Mouse (Mus musculus) intestine, postnatal 0 days (tissue): Measurements from ENCODE around the gene Sesn1. TPM values are rescaled to one million over a fixed set of nuclear protein-coding genes. Genes with fewer than 3 reads are reported as not detected.

Experiments
- ATAC-seq: fragments of 200-750 bp; cut with Nextera tagmentation; 2 replicates; pipeline ENCODE4 v1.8.0; 2017; ENCODE audit warnings: mild to moderate bottlenecking, moderate TSS enrichment, moderate library complexity
- H3K27ac ChIP-seq: fragments of 300-500 bp; sonication (generic); 2 replicates; pipeline ENCODE4 v1.5.1; 2014; ENCODE audit warnings: mild to moderate bottlenecking, low read depth, low read length, moderate library complexity
- H3K27me3 ChIP-seq: fragments of 300-500 bp; sonication (generic); replicated peaks from 2 replicates; pipeline ENCODE4 v1.6.1; 2014; ENCODE audit warnings: low read length, mixed read lengths; ENCODE audit not compliant: control insufficient read depth, insufficient read depth
- H3K36me3 ChIP-seq: fragments of 300-500 bp; sonication (generic); 2 replicates; pipeline ENCODE4 v1.6.1; 2014; ENCODE audit warnings: mild to moderate bottlenecking, moderate library complexity; ENCODE audit not compliant: control insufficient read depth, insufficient read depth
- H3K4me1 ChIP-seq: fragments of 300-500 bp; sonication (generic); replicated peaks from 2 replicates; pipeline ENCODE4 v1.6.1; 2014; ENCODE audit warnings: antibody characterized with exemption, low read length, mixed read lengths; ENCODE audit not compliant: control insufficient read depth, insufficient read depth
- H3K4me2 ChIP-seq: fragments of 300-500 bp; sonication (generic); replicated peaks from 2 replicates; pipeline ENCODE4 v1.6.1; 2014; ENCODE audit warnings: low read depth, mild to moderate bottlenecking, moderate library complexity
- H3K4me3 ChIP-seq: fragments of 300-500 bp; sonication (generic); 2 replicates; pipeline ENCODE4 v1.5.1; 2014; ENCODE audit warnings: low read depth, low read length
- H3K9ac ChIP-seq: fragments of 300-500 bp; sonication (generic); 2 replicates; pipeline ENCODE4 v1.6.1; 2014; ENCODE audit warnings: mild to moderate bottlenecking, low read depth, low read length
- H3K9me3 ChIP-seq: fragments of 300-500 bp; sonication (generic); 2 replicates; pipeline ENCODE4 v1.6.1; 2016; ENCODE audit warnings: mixed run types; ENCODE audit not compliant: control insufficient read depth
- CTCF ChIP-seq: sonication (generic); IDR thresholded peaks from 2 replicates; pipeline ENCODE4 v1.5.1; 2016; ENCODE audit warnings: low read depth, mild to moderate bottlenecking, control low read depth, antibody characterized with exemption, moderate library complexity
- WGBS: fragments of 180-500 bp; shearing (Covaris S2); extraction: QIAGEN DNeasy Blood & Tissue Kit; methylation state at CpG from one replicate; pipeline ENCODE4 v1.1.7; 2014; 5-methylcytosine and 5-hydroxymethylcytosine counted together
- polyA plus RNA-seq: library from polyadenylated mRNA; unstranded; fragments of >200 nt; fragmentation: Nextera tagmentation; extraction: Ambion mirVana; gene quantifications from 2 replicates; pipeline ENCODE4 v1.2.1, GENCODE M21; 2015

Sesn1 gene
- polyA plus RNA-seq, 1 experiment from 2014 or later, result 26.2 TPM

DNA sequence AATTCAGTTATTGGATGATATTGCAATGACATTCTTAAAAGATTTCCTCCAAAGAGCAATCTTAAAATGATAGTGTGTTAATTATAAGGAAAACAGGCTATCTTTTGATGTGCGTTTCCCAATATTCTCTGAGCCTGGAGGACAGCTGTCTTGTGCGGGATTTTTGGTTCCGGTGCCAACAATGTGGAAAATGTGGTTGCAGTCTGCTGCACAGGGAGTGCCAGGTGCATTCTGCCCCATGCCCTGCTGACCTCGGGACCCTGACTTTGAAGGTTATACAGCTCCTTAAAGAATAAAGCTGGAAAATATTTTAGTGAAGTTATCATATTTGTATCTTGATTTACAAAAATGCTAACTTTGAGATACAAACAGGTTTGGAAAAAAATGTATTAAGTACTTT is 98.2 kb downstream of the Sesn1 start:
- Histone ChIP-seq H3K27me3 (no peaks in the 10 kb centered on the region), H3K36me3 (peaks cover 49% of the 10 kb centered on the region), H3K4me1 (no peaks in the 10 kb centered on the region), H3K9ac (no peak overlapping the region), H3K27ac (no peak overlapping the region), H3K4me2 (no peak overlapping the region), H3K9me3 (no peaks in the 10 kb centered on the region), H3K4me3 (no peak overlapping the region)
- WGBS, result 85% methylated on average over 4 of the region's 4 CpGs
- TF ChIP-seq CTCF, result no peak
- ATAC-seq, result no peak

DNA sequence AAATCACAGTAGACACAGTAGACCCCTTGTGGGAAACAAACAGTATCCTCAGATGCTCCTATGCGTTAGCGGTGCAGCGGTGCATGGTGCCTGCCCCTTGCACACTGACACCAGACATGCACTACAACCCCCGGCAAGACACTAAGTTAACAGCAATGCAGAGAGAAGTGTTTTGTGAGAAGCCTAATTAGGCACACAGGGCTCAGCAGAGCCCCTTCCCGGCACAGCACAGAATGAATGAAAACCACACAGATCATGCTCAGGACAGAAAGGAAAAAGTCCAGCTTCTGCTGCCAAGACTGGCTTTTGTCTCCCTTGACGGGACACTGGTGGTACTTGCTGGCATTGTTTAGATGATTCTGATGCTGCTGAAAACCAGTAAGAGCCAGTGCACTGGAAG is 99.2 kb downstream of the Sesn1 start:
- ATAC-seq, result no peak
- Histone ChIP-seq H3K4me1 (no peaks in the 10 kb centered on the region), H3K27ac (no peak overlapping the region), H3K4me3 (no peak overlapping the region), H3K9ac (no peak overlapping the region), H3K27me3 (no peaks in the 10 kb centered on the region), H3K36me3 (peaks cover 41% of the 10 kb centered on the region), H3K9me3 (no peaks in the 10 kb centered on the region), H3K4me2 (no peak overlapping the region)
- no peak for TF ChIP-seq CTCF
- 81% methylated on average over 6 of the region's 6 CpGs for WGBS

DNA sequence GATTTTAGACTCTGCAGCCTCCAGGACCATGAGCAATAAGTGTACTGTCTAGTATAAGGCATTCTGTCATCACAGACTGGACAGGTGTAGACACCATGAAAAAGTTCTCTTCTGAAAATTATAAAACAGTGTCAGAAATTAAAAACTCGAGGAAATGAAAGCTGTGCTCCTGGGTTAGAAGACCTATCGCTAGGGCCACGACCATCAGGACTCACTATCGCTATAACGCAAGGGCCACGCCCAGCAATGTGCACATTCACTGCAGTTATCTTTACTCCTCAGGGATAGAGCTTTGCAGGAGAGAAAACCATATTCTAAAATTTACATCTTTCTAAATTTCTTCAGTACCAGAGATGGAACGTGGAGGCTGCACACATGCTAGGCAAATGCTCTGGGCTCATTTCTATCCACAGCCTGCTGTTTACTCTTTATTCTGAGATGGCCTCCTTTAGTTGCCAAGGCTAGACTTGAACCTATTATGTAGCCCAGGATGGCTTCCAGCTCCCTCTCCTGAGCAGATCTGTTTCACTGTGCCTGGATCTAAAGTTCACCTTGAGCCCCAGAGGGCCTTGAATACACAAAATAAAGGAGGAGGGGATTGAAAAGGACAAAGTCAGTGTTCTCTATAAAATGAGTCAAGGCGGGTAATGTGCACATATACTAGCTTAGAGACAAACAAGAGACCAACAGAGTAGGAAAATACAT is 102.7 kb downstream of the Sesn1 start:
- no peaks in the 10 kb centered on the region for H3K4me1 ChIP-seq
- H3K9me3 ChIP-seq, result no peaks in the 10 kb centered on the region
- no peaks in the 10 kb centered on the region for H3K27me3 ChIP-seq
- WGBS, result 64% methylated on average over 8 of the region's 8 CpGs
- no peak overlapping the region for H3K27ac ChIP-seq
- H3K9ac ChIP-seq, result no peak overlapping the region
- peaks cover 8% of the 10 kb centered on the region; the same call in 1 of the 2 replicates for H3K36me3 ChIP-seq
- no peak overlapping the region for H3K4me3 ChIP-seq
- no peak for TF ChIP-seq CTCF
- no peak for ATAC-seq
- no peak overlapping the region for H3K4me2 ChIP-seq

DNA sequence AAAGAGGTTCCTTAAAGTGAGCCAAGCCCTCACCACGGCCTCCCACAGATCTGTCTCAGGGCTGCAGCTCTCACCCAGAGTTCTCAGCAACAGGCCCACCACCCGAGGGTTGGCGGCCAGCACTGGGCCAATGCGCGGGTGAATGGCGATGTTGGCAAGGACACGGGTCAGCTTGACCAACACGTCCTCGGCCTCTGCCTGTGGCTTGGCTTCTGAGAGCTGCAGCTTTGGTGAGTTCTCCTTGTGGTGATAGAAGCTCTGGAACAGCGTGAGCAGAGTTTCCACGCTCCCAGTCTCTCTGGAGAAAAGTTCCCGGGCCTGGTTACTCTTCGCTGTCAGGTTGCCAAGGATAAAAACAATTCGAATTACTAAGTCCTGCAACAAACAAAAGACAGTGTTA is 117.0 kb downstream of the Sesn1 start:
- Histone ChIP-seq H3K9ac (no peak overlapping the region), H3K27ac (no peak overlapping the region), H3K4me2 (no peak overlapping the region), H3K9me3 (no peaks in the 10 kb centered on the region), H3K27me3 (no peaks in the 10 kb centered on the region), H3K4me1 (no peaks in the 10 kb centered on the region), H3K4me3 (no peak overlapping the region), H3K36me3 (no peaks in the 10 kb centered on the region)
- WGBS, result 89% methylated on average over 14 of the region's 14 CpGs
- no peak for ATAC-seq
- TF ChIP-seq CTCF, result no peak

DNA sequence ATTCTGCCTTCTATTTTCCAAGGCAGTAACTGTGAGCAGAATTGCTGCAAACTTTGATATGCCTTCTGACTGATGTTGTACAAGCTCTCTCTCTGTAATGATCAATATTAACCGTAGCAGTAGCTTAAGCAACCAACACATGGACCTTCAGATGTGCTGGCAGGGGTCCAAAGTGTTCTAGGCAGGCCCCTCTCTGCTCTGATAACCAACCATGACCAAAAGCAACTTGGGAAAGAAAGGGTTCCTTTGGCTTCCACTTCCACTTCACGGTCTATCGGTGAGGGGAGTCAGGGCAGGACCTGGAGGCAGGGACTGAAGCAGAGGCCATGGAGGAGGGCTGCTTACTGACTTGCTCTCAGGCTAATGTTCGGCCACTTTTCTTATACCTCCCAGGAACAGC is 121.2 kb downstream of the Sesn1 start:
- no peaks in the 10 kb centered on the region for H3K9me3 ChIP-seq
- 67% methylated on average over 4 of the region's 4 CpGs for WGBS
- H3K9ac ChIP-seq, result no peak overlapping the region
- TF ChIP-seq CTCF, result no peak
- no peaks in the 10 kb centered on the region for H3K36me3 ChIP-seq
- H3K27ac ChIP-seq, result no peak overlapping the region
- 0 out of 2 replicates have a peak, but pooled peaks cover 5% of the 10 kb centered on the region for H3K4me1 ChIP-seq
- H3K4me3 ChIP-seq, result no peak overlapping the region
- no peaks in the 10 kb centered on the region; the same call in 1 of the 2 replicates for H3K27me3 ChIP-seq
- no peak for ATAC-seq
- no peak overlapping the region for H3K4me2 ChIP-seq

DNA sequence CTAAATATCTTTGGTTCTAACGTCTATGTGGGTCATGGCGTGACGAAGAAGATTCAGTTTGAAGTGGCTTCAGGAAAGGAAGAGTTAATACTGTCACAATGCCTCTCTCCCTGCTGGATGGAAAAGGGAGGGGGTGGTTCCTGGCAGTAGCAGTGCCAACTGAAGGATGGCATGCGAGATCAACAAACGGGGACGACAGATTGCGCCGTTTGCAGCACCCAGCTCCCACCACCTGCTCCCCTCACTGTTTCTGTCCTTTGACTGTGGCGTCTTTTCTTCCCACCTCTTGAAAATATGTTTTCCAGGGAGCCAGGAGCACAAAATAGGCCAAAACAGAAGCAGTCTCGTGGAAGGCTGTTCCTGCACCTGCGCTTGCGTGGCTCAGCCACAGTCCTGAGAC is 122.2 kb downstream of the Sesn1 start:
- H3K9ac ChIP-seq, result no peak overlapping the region
- H3K4me3 ChIP-seq, result no peak overlapping the region
- no peaks in the 10 kb centered on the region; the same call in 1 of the 2 replicates for H3K27me3 ChIP-seq
- H3K4me2 ChIP-seq, result no peak overlapping the region
- no peak for ATAC-seq
- no peaks in the 10 kb centered on the region for H3K36me3 ChIP-seq
- WGBS, result 81% methylated on average over 12 of the region's 12 CpGs
- 0 out of 2 replicates have a peak, but pooled peaks cover 8% of the 10 kb centered on the region for H3K4me1 ChIP-seq
- H3K9me3 ChIP-seq, result no peaks in the 10 kb centered on the region
- no peak for TF ChIP-seq CTCF
- H3K27ac ChIP-seq, result no peak overlapping the region
